Mouse (Mus musculus) yolk sac, embryonic 10.5 days (tissue): Measurements from ENCODE around the gene Vamp1.

ENCODE experiments used
- DNase-seq: peaks from one replicate; pipeline ENCODE4 v3.0.0-alpha.2; 2017; ENCODE audit warnings: low spot score

Vamp1 gene

GRCm38 (mm10) chr6:125288730-125289129 lies 73.4 kb downstream of the Vamp1 start:
- no peak for DNase-seq

DNA sequence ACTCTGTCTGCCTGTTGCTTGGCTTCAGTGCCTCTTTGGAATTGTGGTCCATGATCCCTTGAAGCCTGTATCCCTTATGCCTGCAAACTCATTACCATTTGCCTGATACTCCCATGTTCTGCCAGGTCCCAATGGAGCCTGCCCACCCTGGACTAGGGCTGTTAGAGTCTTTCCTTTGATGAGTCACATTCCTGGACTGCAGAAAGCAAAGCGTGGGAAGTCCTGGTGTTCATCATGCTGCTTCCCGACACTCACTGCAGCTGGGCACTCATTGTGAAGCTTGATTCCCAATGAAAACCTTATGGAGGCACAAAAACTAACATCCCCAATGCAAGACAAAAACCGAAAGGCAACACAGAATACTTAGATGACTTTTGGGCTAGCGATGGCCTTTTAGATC lies 76.0 kb downstream of the Vamp1 start:
- DNase-seq: no peak

DNA sequence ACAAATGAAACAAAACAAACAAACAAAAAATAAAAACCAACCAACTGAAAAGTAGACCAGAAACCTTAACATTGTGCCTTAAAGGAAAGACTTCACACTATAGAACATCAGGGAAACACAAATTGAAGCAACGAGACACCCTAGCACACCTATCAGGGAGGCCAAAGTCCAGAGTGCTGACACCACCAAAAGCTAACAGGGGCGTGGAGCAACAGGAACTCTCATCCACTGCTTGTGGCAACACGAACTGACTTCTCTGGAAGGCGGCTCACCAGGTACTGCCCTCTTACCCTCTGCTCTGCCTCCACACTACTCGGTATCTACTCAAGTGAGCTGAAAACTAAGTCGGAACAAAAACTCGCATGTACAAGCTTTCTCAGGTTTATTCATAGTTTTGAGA lies 76.9 kb downstream of the Vamp1 start:
- DNase-seq: peak; percentile 72

DNA sequence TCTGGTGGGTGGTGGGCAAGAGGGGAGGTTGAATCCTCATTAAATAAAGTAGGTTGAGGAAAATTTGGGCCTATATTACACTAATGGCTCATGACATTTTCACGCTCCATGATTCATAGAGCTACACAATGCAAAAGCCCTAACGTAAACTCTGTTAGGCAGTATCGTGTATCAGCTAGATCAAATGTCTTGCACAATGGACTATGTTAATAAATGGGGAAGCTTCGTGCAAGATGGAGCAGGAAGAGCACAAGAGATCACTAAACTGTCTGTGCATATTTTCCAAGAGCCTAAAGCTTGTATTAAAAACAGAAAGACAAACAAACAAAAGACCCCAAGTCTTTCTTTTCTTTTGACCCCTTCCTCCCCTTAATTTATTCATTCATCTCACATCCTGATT lies 78.7 kb downstream of the Vamp1 start:
- no peak for DNase-seq
